Mouse (Mus musculus) central nervous system, embryonic 14 days (tissue): ENCODE data around the gene Mvd. TPM values are rescaled to one million over a fixed set of nuclear protein-coding genes. Genes with fewer than 3 reads are reported as not detected.

ENCODE experiments used
- polyA plus RNA-seq: library from polyadenylated mRNA; depleted of rRNA; stranded (reverse); fragments of >200 nt; gene quantifications from 2 replicates; pipeline ENCODE4 v1.2.3, GENCODE M21; 2012; rRNA removed

Mvd gene
- polyA plus RNA-seq, result 50.6 and 51.9 TPM in 2 replicates

GRCm38 (mm10) chr8:122443262-122444006 is at the start of gene Mvd:
TSS of gene Mvd (minus strand) at chr8:122443422.

GRCm38 (mm10) chr8:122475580-122476320 is 32.5 kb upstream of the Mvd start, which contains the start of the genes Rnf166 and Ctu2:
TSS of gene Rnf166 (minus strand) at chr8:122476064.
TSS of gene Ctu2 (plus strand) at chr8:122476143.

GRCm38 (mm10) chr8:122460524-122461472 is 17.6 kb upstream of the Mvd start, which contains the start of gene Snai3:
TSS of gene Snai3 (minus strand) at chr8:122460733.

GRCm38 (mm10) chr8:122432443-122433268 is 10.6 kb downstream of the Mvd start, which contains the start of gene Cyba:
TSS of gene Cyba (minus strand) at chr8:122432930.

GRCm38 (mm10) chr8:122421376-122422070 is 21.7 kb downstream of the Mvd start, which contains the start of gene Il17c:
TSS of gene Il17c (plus strand) at chr8:122422020.

Other genes starting within 250 kb of the Mvd start
- gene Zfpm1, start 161.3 kb downstream of the Mvd start, polyA plus RNA-seq, result 7.2 and 13.5 TPM in 2 replicates
- gene Trhr2, start 82.7 kb downstream of the Mvd start, polyA plus RNA-seq, result 0.05 and 0.81 TPM in 2 replicates
- gene Zc3h18, start 66.8 kb downstream of the Mvd start, polyA plus RNA-seq, result 50.7 and 56.9 TPM in 2 replicates
- 0.65 and 1.1 TPM in 2 replicates for gene Il17c, start 21.4 kb downstream of the Mvd start, polyA plus RNA-seq
- gene Cyba, start 10.5 kb downstream of the Mvd start, polyA plus RNA-seq, result 26.5 and 39.1 TPM in 2 replicates
- 0.34 TPM in 1 of 2 replicates, not detected in the other for gene Snai3, start 17.3 kb upstream of the Mvd start, polyA plus RNA-seq
- gene Rnf166, start 32.6 kb upstream of the Mvd start, polyA plus RNA-seq, result 60.5 and 60.6 TPM in 2 replicates
- gene Ctu2, start 32.7 kb upstream of the Mvd start, polyA plus RNA-seq, result 80.4 and 84.3 TPM in 2 replicates
- 13.7 and 28.0 TPM in 2 replicates for gene Piezo1, start 107.9 kb upstream of the Mvd start, polyA plus RNA-seq
- gene Cdt1, start 124.6 kb upstream of the Mvd start, polyA plus RNA-seq, result 30.7 and 34.3 TPM in 2 replicates
- gene Aprt, start 133.5 kb upstream of the Mvd start, polyA plus RNA-seq, result 116 and 124 TPM in 2 replicates
- 6.0 and 7.0 TPM in 2 replicates for gene Galns, start 168.0 kb upstream of the Mvd start, polyA plus RNA-seq
- 177 and 206 TPM in 2 replicates for gene Trappc2l, start 168.2 kb upstream of the Mvd start, polyA plus RNA-seq
- gene Pabpn1l, start 179.3 kb upstream of the Mvd start, polyA plus RNA-seq, result not detected in 2 replicates